Mouse (Mus musculus) heart, adult 2 months (tissue): Measurements from ENCODE around the gene Stard3.

ENCODE experiments used
- CTCF ChIP-seq: fragments of 200-600 bp; IDR thresholded peaks from 2 replicates; pipeline ENCODE4 v1.8.1; 2022; ENCODE audit warnings: antibody characterized with exemption, mild to moderate bottlenecking, moderate library complexity
- EP300 ChIP-seq: fragments of 200-500 bp; IDR thresholded peaks from 2 replicates; pipeline ENCODE4 v1.6.1; 2011; ENCODE audit warnings: low read depth, low read length, control low read depth; ENCODE audit not compliant: insufficient read depth

- TF ChIP-seq CTCF (no peak), EP300 (no peak)
Observed at GRCm38 (mm10) chr11:98320381-98320780, 37.8 kb upstream of the Stard3 start.
